Mouse (Mus musculus): Measurements from ENCODE around the gene Nr3c2. TPM values are rescaled to one million over a fixed set of nuclear protein-coding genes. Genes with fewer than 3 reads are reported as not detected.

Nr3c2 gene
- polyA plus RNA-seq, 1 experiment from 2014 or later = 0.58 TPM

- ATAC-seq (replicated peaks; ENCODE audit: insufficient number of reproducible peaks, low FRiP score, low TSS enrichment, low read depth) = no peak
- Histone ChIP-seq H3K4me2 (ENCODE audit: low read depth, low read length) (no peak overlapping the region), H3K27ac (replicated peaks; ENCODE audit: low read depth, low read length) (no peak overlapping the region), H3K36me3 (replicated peaks; ENCODE audit: control insufficient read depth, insufficient read depth, low read depth, low read length) (no peaks in the 10 kb centered on the region), H3K9me3 (replicated peaks; ENCODE audit: control insufficient read depth, low read length) (no peaks in the 10 kb centered on the region), H3K4me1 (ENCODE audit: control insufficient read depth, insufficient read depth, low read length) (no peaks in the 10 kb centered on the region), H3K27me3 (ENCODE audit: control insufficient read depth, insufficient read depth, low read length) (no peaks in the 10 kb centered on the region), H3K9ac (replicated peaks; ENCODE audit: low read length) (no peak overlapping the region), H3K4me3 (ENCODE audit: low read depth, low read length) (no peak overlapping the region)
- WGBS = 95% methylated on average over 12 of the region's 12 CpGs
- DNase-seq (ENCODE audit: low spot score) = no peak
These were observed 389.2 kb downstream of the Nr3c2 start for GRCm38 (mm10) chr8:77288492-77288891.

DNA sequence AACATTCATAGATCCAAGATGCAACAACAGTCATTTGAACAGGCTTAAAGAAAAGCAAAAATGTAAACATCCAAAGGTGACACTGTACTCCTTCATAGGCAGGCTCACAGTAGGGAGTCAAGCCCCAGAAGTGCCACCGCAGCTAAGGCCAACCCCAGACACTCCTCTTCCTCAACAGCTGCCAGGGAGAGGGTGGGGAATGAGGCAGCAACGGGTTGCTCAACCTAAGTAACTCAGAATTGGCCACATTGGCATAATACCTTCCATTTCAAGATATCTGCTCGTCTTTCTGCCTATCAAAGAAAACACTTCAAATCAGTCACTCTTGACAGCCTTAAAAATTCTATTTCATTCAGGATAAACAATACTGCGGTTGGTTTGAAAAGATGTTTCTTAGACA lies 392.9 kb downstream of the Nr3c2 start:
- Histone ChIP-seq H3K4me3 (ENCODE audit: low read depth, low read length) (no peak overlapping the region), H3K4me2 (ENCODE audit: low read depth, low read length) (no peak overlapping the region), H3K27me3 (ENCODE audit: control insufficient read depth, insufficient read depth, low read length) (no peaks in the 10 kb centered on the region), H3K36me3 (replicated peaks; ENCODE audit: control insufficient read depth, insufficient read depth, low read depth, low read length) (no peaks in the 10 kb centered on the region), H3K9me3 (replicated peaks; ENCODE audit: control insufficient read depth, low read length) (no peaks in the 10 kb centered on the region), H3K9ac (replicated peaks; ENCODE audit: low read length) (no peak overlapping the region), H3K27ac (replicated peaks; ENCODE audit: low read depth, low read length) (no peak overlapping the region), H3K4me1 (ENCODE audit: control insufficient read depth, insufficient read depth, low read length) (no peaks in the 10 kb centered on the region)
- ATAC-seq (replicated peaks; ENCODE audit: insufficient number of reproducible peaks, low FRiP score, low TSS enrichment, low read depth) = no peak
- DNase-seq (ENCODE audit: low spot score) = no peak
- 76% methylated on average over 4 of the region's 4 CpGs for WGBS

GRCm38 (mm10) chr8:77292649-77293048 lies 393.4 kb downstream of the Nr3c2 start:
- Histone ChIP-seq H3K4me2 (ENCODE audit: low read depth, low read length) (no peak overlapping the region), H3K27me3 (ENCODE audit: control insufficient read depth, insufficient read depth, low read length) (no peaks in the 10 kb centered on the region), H3K9ac (replicated peaks; ENCODE audit: low read length) (no peak overlapping the region), H3K4me3 (ENCODE audit: low read depth, low read length) (no peak overlapping the region), H3K9me3 (replicated peaks; ENCODE audit: control insufficient read depth, low read length) (no peaks in the 10 kb centered on the region), H3K27ac (replicated peaks; ENCODE audit: low read depth, low read length) (no peak overlapping the region), H3K36me3 (replicated peaks; ENCODE audit: control insufficient read depth, insufficient read depth, low read depth, low read length) (no peaks in the 10 kb centered on the region), H3K4me1 (ENCODE audit: control insufficient read depth, insufficient read depth, low read length) (no peaks in the 10 kb centered on the region)
- DNase-seq (ENCODE audit: low spot score) (no peak), ATAC-seq (replicated peaks; ENCODE audit: insufficient number of reproducible peaks, low FRiP score, low TSS enrichment, low read depth) (no peak)
- 73% methylated on average over 11 of the region's 11 CpGs for WGBS

- Histone ChIP-seq H3K9me3 (replicated peaks; ENCODE audit: control insufficient read depth, low read length) (no peaks in the 10 kb centered on the region), H3K27me3 (ENCODE audit: control insufficient read depth, insufficient read depth, low read length) (no peaks in the 10 kb centered on the region), H3K4me3 (ENCODE audit: low read depth, low read length) (no peak overlapping the region), H3K4me2 (ENCODE audit: low read depth, low read length) (no peak overlapping the region), H3K27ac (replicated peaks; ENCODE audit: low read depth, low read length) (no peak overlapping the region), H3K36me3 (replicated peaks; ENCODE audit: control insufficient read depth, insufficient read depth, low read depth, low read length) (no peaks in the 10 kb centered on the region), H3K9ac (replicated peaks; ENCODE audit: low read length) (no peak overlapping the region), H3K4me1 (ENCODE audit: control insufficient read depth, insufficient read depth, low read length) (no peaks in the 10 kb centered on the region)
- DNase-seq (ENCODE audit: low spot score) (no peak), ATAC-seq (replicated peaks; ENCODE audit: insufficient number of reproducible peaks, low FRiP score, low TSS enrichment, low read depth) (no peak)
- WGBS = 93% methylated on average over 11 of the region's 11 CpGs
These were observed 395.4 kb downstream of the Nr3c2 start for GRCm38 (mm10) chr8:77294599-77294998.
